Mouse (Mus musculus) erythroblast, adult 5-6 weeks (primary cell): ENCODE data around the gene Gm2a. TPM values are rescaled to one million over a fixed set of nuclear protein-coding genes. Genes with fewer than 3 reads are reported as not detected.
"Not testable (repeated sequence)": the region's sequence is repeated elsewhere in the genome, so short reads cannot be mapped to it uniquely, and the experiment has no call there.

Source experiments
- ATAC-seq: replicated peaks from 2 replicates; pipeline ENCODE4 v1.8.0; 2016; ENCODE audit warnings: moderate number of reproducible peaks, mild to moderate bottlenecking, moderate TSS enrichment, inconsistent platforms; ENCODE audit not compliant: poor library complexity, low FRiP score, severe bottlenecking
- total RNA-seq, 2 experiments: library from RNA; stranded (forward) in 1 of 2; stranded (reverse) in 1 of 2; fragments of 150-400 nt in 1 of 2; fragments of 200-764, 138-1000 nt in 1 of 2; gene quantifications; 2 replicates each; pipeline versions ENCODE4 v1.2.3 to v1.2.4; 2015 to 2017; ENCODE audit warnings: low replicate concordance in 2 of 2

The Gm2a gene
- total RNA-seq, 2 experiments from 2014 or later = 17.2 to 23.4 TPM

GRCm38 (mm10) chr11:55093096-55093495, 4.8 kb upstream of the Gm2a start:
- no peak for ATAC-seq

- not testable (repeated sequence) for ATAC-seq
These were observed 1.6 kb upstream of the Gm2a start for GRCm38 (mm10) chr11:55096296-55096695.

GRCm38 (mm10) chr11:55096731-55097462, 1.0 kb upstream of the Gm2a start:
- ATAC-seq = no peak

- no peak for ATAC-seq
These were observed 437 bp downstream of the Gm2a start for GRCm38 (mm10) chr11:55098189-55098915.

GRCm38 (mm10) chr11:55099019-55099771, 1.3 kb downstream of the Gm2a start:
- ATAC-seq = no peak

GRCm38 (mm10) chr11:55099868-55100267, 2.0 kb downstream of the Gm2a start:
- ATAC-seq = no peak

GRCm38 (mm10) chr11:55102015-55102414, 4.1 kb downstream of the Gm2a start:
- ATAC-seq = no peak

- ATAC-seq = no peak
These were observed 5.3 kb downstream of the Gm2a start for GRCm38 (mm10) chr11:55103229-55103628.

- ATAC-seq = no peak
These were observed 7.5 kb downstream of the Gm2a start for GRCm38 (mm10) chr11:55105389-55105788.

- ATAC-seq = no peak
These were observed 8.7 kb downstream of the Gm2a start for GRCm38 (mm10) chr11:55106636-55107035.

- ATAC-seq = no peak
These were observed 11.8 kb downstream of the Gm2a start for GRCm38 (mm10) chr11:55109521-55110300.

GRCm38 (mm10) chr11:55110566-55111169, 12.8 kb downstream of the Gm2a start:
- no peak for ATAC-seq

- ATAC-seq = no peak
These were observed 15.4 kb downstream of the Gm2a start for GRCm38 (mm10) chr11:55113209-55113860.

- ATAC-seq = not testable (repeated sequence)
These were observed 15.9 kb downstream of the Gm2a start for GRCm38 (mm10) chr11:55113861-55114250.

GRCm38 (mm10) chr11:55114291-55114690, 16.4 kb downstream of the Gm2a start:
- no peak for ATAC-seq

GRCm38 (mm10) chr11:55116004-55116403, 18.1 kb downstream of the Gm2a start:
- ATAC-seq = no peak

- no peak for ATAC-seq
These were observed 19.1 kb downstream of the Gm2a start for GRCm38 (mm10) chr11:55117031-55117430.

- no peak for ATAC-seq
These were observed 22.4 kb downstream of the Gm2a start for GRCm38 (mm10) chr11:55120279-55120678.

- no peak for ATAC-seq
These were observed 22.9 kb downstream of the Gm2a start for GRCm38 (mm10) chr11:55120821-55121271.
